In genomic region chr10:127381743-127382134, GRCm38 (mm10) we compare ENCODE assay signal across 8 mouse cellular contexts. TPM values are rescaled to one million over a fixed set of nuclear protein-coding genes. Genes with fewer than 3 reads are reported as not detected.
DNase-seq lines count a peak whose midpoint lies in the region; ATAC-seq and TF ChIP-seq lines count a peak whose summit lies in the region.

No protein-coding gene starts in this region.

- H3K27me3 ChIP-seq in heart, embryonic 12.5 days (replicated peaks) = no peaks in the 10 kb centered on the region
- H3K27me3 ChIP-seq in liver, postnatal 0 days (ENCODE audit: insufficient read depth, low read length) = no peaks in the 10 kb centered on the region

- no peak for TF ChIP-seq EP300 in liver, postnatal 0 days (IDR thresholded peaks at IDR 0.05; ENCODE audit: low read depth)

- WGBS in heart, embryonic 12.5 days = 48% methylated on average over 2 of the region's 2 CpGs
- WGBS in liver, postnatal 0 days (ENCODE audit: insufficient replicate concordance) = 53% methylated on average over 2 of the region's 2 CpGs

- peak overlapping the region; percentile 64 for H3K4me3 ChIP-seq in heart, embryonic 12.5 days
- peak overlapping the region; percentile 76 to 100; a peak in 3 of 4 replicates for H3K4me3 ChIP-seq in ES-E14 (ENCODE audit: insufficient read depth in 1 of 2, low read depth in 1 of 2, low read length in 2 of 2, poor library complexity in 1 of 2, severe bottlenecking in 1 of 2)
- peak overlapping the region; percentile 55 for H3K4me3 ChIP-seq in liver, postnatal 0 days (ENCODE audit: low read depth, low read length)

- no peaks in the 10 kb centered on the region for H3K9me3 ChIP-seq in heart, embryonic 12.5 days (replicated peaks)
- H3K9me3 ChIP-seq in ES-E14 (ENCODE audit: control insufficient read depth, insufficient read depth, low read depth, low read length) = no peaks in the 10 kb centered on the region
- no peaks in the 10 kb centered on the region for H3K9me3 ChIP-seq in liver, postnatal 0 days (ENCODE audit: low read length)

- peak overlapping the region; percentile 83; the same call in 1 of the 2 replicates for H3K9ac ChIP-seq in heart, embryonic 12.5 days
- H3K9ac ChIP-seq in ES-E14 (ENCODE audit: insufficient read depth, low read depth, low read length, poor library complexity, severe bottlenecking) = no peak overlapping the region
- H3K9ac ChIP-seq in liver, postnatal 0 days (replicated peaks) = peak overlapping the region; percentile 97; the same call in 1 of the 2 replicates

- peak overlapping the region; percentile 73 for H3K4me2 ChIP-seq in heart, embryonic 12.5 days
- H3K4me2 ChIP-seq in liver, postnatal 0 days (ENCODE audit: low read depth, low read length) = peak overlapping the region; percentile 76

- no peak for TF ChIP-seq CTCF in liver, postnatal 0 days (IDR thresholded peaks at IDR 0.05; ENCODE audit: low read depth)

- peaks cover 20% of the 10 kb centered on the region for H3K4me1 ChIP-seq in heart, embryonic 12.5 days (replicated peaks)
- peaks cover 3 to 7% of the 10 kb centered on the region in 2 experiments; a peak in 1 of 4 replicates for H3K4me1 ChIP-seq in ES-E14 (ENCODE audit: control insufficient read depth in 2 of 2, insufficient read depth in 2 of 2, low read length in 2 of 2, poor library complexity in 1 of 2)
- peaks cover 22% of the 10 kb centered on the region for H3K4me1 ChIP-seq in liver, postnatal 0 days (ENCODE audit: insufficient read depth)

- DNase-seq in heart, postnatal 14 days = no peak
- no peak for DNase-seq in ES-E14 (ENCODE audit: low read depth, low spot score)
- DNase-seq in heart, postnatal 10 days = peak; percentile 8 to 12
- no peak for DNase-seq in liver, postnatal 0 days
- DNase-seq in layer of hippocampus, adult 11-12 months (ENCODE audit: low spot score) = no peak
- DNase-seq in testis, postnatal 10 days (ENCODE audit: low spot score) = no peak

- intact Hi-C loops in heart, postnatal 14 days (cut with DNase I) = loop anchor here (5.0 kb wide), 1 partner anchor 41 kb away; no protein-coding TSS in a partner anchor
- intact Hi-C loops in heart, postnatal 10 days (cut with DNase I) = loop anchor here (5.0 kb wide), 1 partner anchor 41 kb away; no protein-coding TSS in a partner anchor

- H3K27ac ChIP-seq in heart, embryonic 12.5 days (ENCODE audit: poor library complexity, severe bottlenecking) = peak overlapping the region; percentile 93
- H3K27ac ChIP-seq in ES-E14 (ENCODE audit: insufficient read depth, low read depth, low read length, poor library complexity, severe bottlenecking) = no peak overlapping the region; the same call in 1 of the 2 replicates
- H3K27ac ChIP-seq in liver, postnatal 0 days (ENCODE audit: low read depth) = peak overlapping the region; percentile 99

- in situ Hi-C loops in ES-E14 (cut with MboI; ENCODE audit: low sequenced_read_pairs in 2 of 2, unreplicated experiment in 2 of 2) = no loop called here

- no peak for ATAC-seq in heart, embryonic 12.5 days (ENCODE audit: insufficient number of reproducible peaks, low FRiP score)
- ATAC-seq in liver, postnatal 0 days = no peak
- ATAC-seq in megakaryocyte progenitor cell, adult 5-6 weeks (replicated peaks; ENCODE audit: poor library complexity) = no peak

- no peaks in the 10 kb centered on the region for H3K36me3 ChIP-seq in heart, embryonic 12.5 days
- no peaks in the 10 kb centered on the region for H3K36me3 ChIP-seq in ES-E14 (ENCODE audit: control insufficient read depth, insufficient read depth, low read length, poor library complexity, severe bottlenecking)
- H3K36me3 ChIP-seq in liver, postnatal 0 days (replicated peaks; ENCODE audit: insufficient read depth, low read length) = no peaks in the 10 kb centered on the region

TF ChIP-seq in ES-E14, 5 proteins besides CTCF, POLR2A, EP300 and RAD21:
- no peak for TF ChIP-seq ZC3H11A (IDR thresholded peaks at IDR 0.05; ENCODE audit: borderline replicate concordance, low read depth, low read length)
- no peak for TF ChIP-seq HCFC1 (IDR thresholded peaks at IDR 0.05; ENCODE audit: borderline replicate concordance, insufficient read depth, low read length)
- TF ChIP-seq CHD2 (IDR thresholded peaks at IDR 0.05; ENCODE audit: low read depth, low read length) = no peak
- no peak for TF ChIP-seq MAFK (IDR thresholded peaks at IDR 0.05; ENCODE audit: insufficient read depth, low read depth, low read length)
- no peak for TF ChIP-seq ZNF384 (IDR thresholded peaks at IDR 0.05; ENCODE audit: low read depth, low read length)

RNA-seq across cellular contexts. Expression of gene R3hdm2, which starts 1.6 kb away (rescaled TPM):
- polyA plus RNA-seq in heart, embryonic 12.5 days (2016; fragmentation: Nextera tagmentation; extraction: Ambion mirVana) = 35.8 and 36.6 TPM in 2 replicates
- total RNA-seq in heart, postnatal 14 days (2021) = 100 to 1,000 TPM; 115 to 120 TPM
- 25.5 and 26.1 TPM in 2 replicates for total RNA-seq in ES-E14 (2012; rRNA removed)
- 100 to 1,000 TPM; 112 to 120 TPM for total RNA-seq in heart, postnatal 10 days (2021)
- polyA plus RNA-seq in liver, postnatal 0 days (2015; fragmentation: Nextera tagmentation; extraction: Ambion mirVana) = 16.6 and 17.3 TPM in 2 replicates
- total RNA-seq in megakaryocyte progenitor cell, adult 5-6 weeks (2015) = 61.4 and 90.3 TPM in 2 replicates
- total RNA-seq in megakaryocyte progenitor cell, adult 5-6 weeks (2017) = 37.4 TPM in 2 replicates

RNA-seq across cellular contexts. Expression of gene Inhbc, which starts 11.5 kb away (rescaled TPM):
- not detected in 2 replicates for polyA plus RNA-seq in heart, embryonic 12.5 days (2016; fragmentation: Nextera tagmentation; extraction: Ambion mirVana)
- not detected for total RNA-seq in heart, postnatal 14 days (2021)
- 0.36 and 1.2 TPM in 2 replicates for total RNA-seq in ES-E14 (2012; rRNA removed)
- total RNA-seq in heart, postnatal 10 days (2021) = not detected
- 21.0 and 27.2 TPM in 2 replicates for polyA plus RNA-seq in liver, postnatal 0 days (2015; fragmentation: Nextera tagmentation; extraction: Ambion mirVana)
- not detected in 2 replicates for total RNA-seq in megakaryocyte progenitor cell, adult 5-6 weeks (2015)
- total RNA-seq in megakaryocyte progenitor cell, adult 5-6 weeks (2017) = not detected in 2 replicates

RNA-seq across cellular contexts. Expression of gene Inhbe, which starts 27.5 kb away (rescaled TPM):
- not detected in 2 replicates for polyA plus RNA-seq in heart, embryonic 12.5 days (2016; fragmentation: Nextera tagmentation; extraction: Ambion mirVana)
- not detected for total RNA-seq in heart, postnatal 14 days (2021)
- 0.22 and 0.69 TPM in 2 replicates for total RNA-seq in ES-E14 (2012; rRNA removed)
- total RNA-seq in heart, postnatal 10 days (2021) = not detected
- 18.4 and 29.0 TPM in 2 replicates for polyA plus RNA-seq in liver, postnatal 0 days (2015; fragmentation: Nextera tagmentation; extraction: Ambion mirVana)
- 0.02 TPM in 1 of 2 replicates, not detected in the other for total RNA-seq in megakaryocyte progenitor cell, adult 5-6 weeks (2015)
- not detected in 2 replicates for total RNA-seq in megakaryocyte progenitor cell, adult 5-6 weeks (2017)

RNA-seq across cellular contexts. Expression of gene Gli1, which starts 40.0 kb away (rescaled TPM):
- polyA plus RNA-seq in heart, embryonic 12.5 days (2016; fragmentation: Nextera tagmentation; extraction: Ambion mirVana) = 0.31 and 0.41 TPM in 2 replicates
- 1 to 10 TPM; 1.4 to 2.4 TPM for total RNA-seq in heart, postnatal 14 days (2021)
- 14.9 and 47.3 TPM in 2 replicates for total RNA-seq in ES-E14 (2012; rRNA removed)
- 1 to 10 TPM; 2.1 to 2.5 TPM for total RNA-seq in heart, postnatal 10 days (2021)
- polyA plus RNA-seq in liver, postnatal 0 days (2015; fragmentation: Nextera tagmentation; extraction: Ambion mirVana) = 0.04 TPM in 2 replicates
- total RNA-seq in megakaryocyte progenitor cell, adult 5-6 weeks (2015) = not detected in 2 replicates
- not detected in 2 replicates for total RNA-seq in megakaryocyte progenitor cell, adult 5-6 weeks (2017)

RNA-seq across cellular contexts. Expression of gene Arhgap9, which starts 60.0 kb away (rescaled TPM):
- 0.89 and 1.8 TPM in 2 replicates for polyA plus RNA-seq in heart, embryonic 12.5 days (2016; fragmentation: Nextera tagmentation; extraction: Ambion mirVana)
- 1 to 10 TPM; 3.1 to 4.5 TPM for total RNA-seq in heart, postnatal 14 days (2021)
- total RNA-seq in ES-E14 (2012; rRNA removed) = 2.6 and 5.1 TPM in 2 replicates
- 1 to 10 TPM; 3.3 to 4.1 TPM for total RNA-seq in heart, postnatal 10 days (2021)
- 13.5 and 14.8 TPM in 2 replicates for polyA plus RNA-seq in liver, postnatal 0 days (2015; fragmentation: Nextera tagmentation; extraction: Ambion mirVana)
- total RNA-seq in megakaryocyte progenitor cell, adult 5-6 weeks (2015) = 37.1 and 38.0 TPM in 2 replicates
- total RNA-seq in megakaryocyte progenitor cell, adult 5-6 weeks (2017) = 37.3 and 39.5 TPM in 2 replicates

Comparison
In these comparisons a context has a peak if more than half of its experiments do, and no peak if none do; other contexts are left out.
1. DNase-seq: peak in heart, postnatal 10 days (2 of 2); none in heart, postnatal 14 days (0 of 2), ES-E14 (single experiment), liver, postnatal 0 days (single experiment), layer of hippocampus, adult 11-12 months (single experiment) and testis, postnatal 10 days (single experiment).
2. Peak in every context shown above with its lines, with median percentiles within 50 percentile points of each other: H3K4me3 ChIP-seq.